Mouse (Mus musculus) gastrocnemius, adult 8-10 months (tissue): ENCODE results near the gene Sirt2. TPM values are rescaled to one million over a fixed set of nuclear protein-coding genes. Genes with fewer than 3 reads are reported as not detected.
A peak's percentile ranks its signal among the peaks of the same experiment; 100 is the strongest.

Source experiments
- DNase-seq, 2 experiments: peaks; one replicate each; pipeline ENCODE4 v3.0.0; 2022; ENCODE audit warnings: low spot score in 2 of 2
- total RNA-seq, 4 experiments: library from RNA; stranded (reverse); gene quantifications; 2 replicates each; pipeline ENCODE4 v1.2.4; 2022

Gene Sirt2
- total RNA-seq = 100 to 1,000 TPM in 1 of 4 experiments, 10 to 100 TPM in 3; 94.9 to 105 (median 96.4) TPM

DNA sequence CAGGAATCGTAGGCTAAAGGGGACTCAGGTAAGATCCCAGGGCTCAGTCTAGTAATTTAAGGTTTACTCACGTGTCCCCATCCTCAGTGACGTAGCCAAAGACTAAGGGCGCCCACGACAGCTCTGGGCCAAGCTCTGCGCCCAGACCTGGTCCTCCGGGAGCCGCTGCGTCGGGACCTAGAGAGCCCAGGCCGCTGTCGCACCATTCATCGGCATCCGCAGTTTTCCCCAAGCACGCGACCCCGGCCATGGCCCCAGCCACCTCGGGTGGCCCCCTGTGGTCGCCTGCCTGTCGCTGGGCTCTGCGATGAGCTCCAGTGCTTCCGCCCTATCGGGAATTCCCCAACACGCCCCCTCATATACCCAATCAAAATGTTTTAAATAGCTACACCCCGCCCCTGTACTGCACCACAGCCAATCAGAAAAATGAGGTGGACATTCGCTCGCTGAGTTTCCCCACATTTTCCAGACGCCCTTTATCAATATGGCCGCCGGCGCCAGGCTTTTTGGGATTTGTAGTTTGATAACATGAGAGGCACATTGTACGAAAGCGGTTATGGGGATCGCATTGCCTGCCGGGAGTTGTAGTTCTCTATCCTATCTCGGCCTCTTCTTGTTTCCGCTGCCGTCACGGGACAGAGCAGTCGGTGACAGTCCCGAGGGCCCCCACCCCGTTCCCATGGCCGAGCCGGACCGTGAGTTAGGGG is at the start of gene Sirt2:
Sirt2 (plus strand) TSS at position 563 of the 707 bp plus-strand sequence.
- peak; percentile 98 to 99 for DNase-seq

GRCm38 (mm10) chr7:28717726-28718125 is 48.8 kb upstream of the Sirt2 start:
- no peak for DNase-seq

GRCm38 (mm10) chr7:28719159-28719558 is 47.4 kb upstream of the Sirt2 start:
- DNase-seq = no peak

- DNase-seq = no peak
These were observed 46.9 kb upstream of the Sirt2 start for GRCm38 (mm10) chr7:28719650-28720049.

DNA sequence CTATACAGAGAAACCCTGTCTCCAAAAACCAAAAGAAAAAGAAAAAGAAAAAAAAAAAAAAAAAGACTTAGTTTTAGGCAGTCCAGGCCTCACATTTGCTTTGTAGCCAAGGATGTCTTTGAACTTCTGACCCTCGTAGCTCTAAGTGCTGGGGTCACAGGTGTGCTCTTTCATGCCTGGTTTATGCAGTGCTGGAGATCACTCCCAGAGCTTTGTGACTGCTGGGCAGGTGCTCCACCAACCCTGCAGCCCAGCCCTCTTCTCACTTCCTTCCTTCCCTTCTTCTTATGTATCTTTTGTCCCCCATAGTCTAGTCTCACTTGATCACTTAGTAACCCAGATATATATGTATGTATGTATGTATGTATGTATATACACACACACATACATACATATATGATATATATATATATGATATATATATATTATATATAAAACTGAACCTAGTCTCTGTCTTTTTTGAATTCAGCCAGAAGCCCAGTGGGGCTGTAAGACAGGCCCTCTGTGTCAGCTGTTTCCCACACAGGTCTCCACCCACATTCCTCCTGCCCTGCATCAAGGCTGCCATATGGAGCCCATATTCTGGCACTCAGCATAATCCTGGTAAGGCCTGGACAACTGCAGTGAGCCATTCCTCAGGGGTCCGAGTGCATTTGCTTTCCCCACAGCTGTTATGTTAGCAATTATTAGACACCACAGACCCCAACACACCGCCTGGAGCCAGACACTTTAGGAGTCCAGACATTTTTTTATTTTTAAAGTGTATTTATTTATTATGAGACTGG is 45.6 kb upstream of the Sirt2 start:
- DNase-seq = no peak

- no peak for DNase-seq
These were observed 44.5 kb upstream of the Sirt2 start for GRCm38 (mm10) chr7:28722079-28722478.

DNA sequence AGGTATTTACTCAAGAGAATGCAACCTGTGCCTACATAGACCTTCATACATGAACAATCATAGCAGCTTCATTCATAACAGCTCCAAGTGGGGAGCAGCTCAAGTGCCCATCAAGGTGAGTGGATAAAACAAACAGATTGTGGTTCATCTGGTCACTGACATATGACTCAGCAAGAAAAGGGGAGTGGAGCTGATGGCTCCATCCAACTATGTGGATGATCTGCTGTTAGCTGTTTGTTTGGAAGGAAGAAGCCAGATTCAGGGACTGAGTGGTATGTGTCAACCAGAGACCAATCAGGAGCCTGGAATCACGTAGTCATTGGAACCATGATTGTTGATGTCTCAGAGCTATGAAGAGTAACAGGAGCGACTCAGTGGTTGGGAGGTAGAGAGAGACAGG is 41.9 kb upstream of the Sirt2 start:
- no peak for DNase-seq

DNA sequence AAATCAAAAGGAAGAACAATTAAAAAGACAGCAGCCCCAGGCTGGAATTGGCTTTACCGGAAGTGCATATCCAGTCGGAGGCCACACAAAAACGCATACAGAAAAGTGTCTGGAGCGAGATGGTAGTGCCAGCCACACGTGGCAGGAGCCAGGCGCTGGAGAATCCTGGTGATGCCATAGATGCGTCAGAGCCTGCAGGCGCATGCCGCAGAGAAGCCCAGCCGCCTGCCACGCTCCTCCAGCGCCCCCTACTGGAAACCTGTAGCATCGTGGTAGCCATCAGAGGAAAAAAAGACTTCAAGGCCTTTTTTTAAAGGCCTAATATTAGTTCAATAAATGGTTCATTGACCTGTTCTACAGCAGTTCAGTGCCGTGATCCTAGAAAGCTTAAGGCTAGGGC is 39.9 kb upstream of the Sirt2 start:
- DNase-seq = peak; percentile 35 to 59

GRCm38 (mm10) chr7:28727649-28728340 is 38.7 kb upstream of the Sirt2 start:
- peak; percentile 14 to 35 for DNase-seq

DNA sequence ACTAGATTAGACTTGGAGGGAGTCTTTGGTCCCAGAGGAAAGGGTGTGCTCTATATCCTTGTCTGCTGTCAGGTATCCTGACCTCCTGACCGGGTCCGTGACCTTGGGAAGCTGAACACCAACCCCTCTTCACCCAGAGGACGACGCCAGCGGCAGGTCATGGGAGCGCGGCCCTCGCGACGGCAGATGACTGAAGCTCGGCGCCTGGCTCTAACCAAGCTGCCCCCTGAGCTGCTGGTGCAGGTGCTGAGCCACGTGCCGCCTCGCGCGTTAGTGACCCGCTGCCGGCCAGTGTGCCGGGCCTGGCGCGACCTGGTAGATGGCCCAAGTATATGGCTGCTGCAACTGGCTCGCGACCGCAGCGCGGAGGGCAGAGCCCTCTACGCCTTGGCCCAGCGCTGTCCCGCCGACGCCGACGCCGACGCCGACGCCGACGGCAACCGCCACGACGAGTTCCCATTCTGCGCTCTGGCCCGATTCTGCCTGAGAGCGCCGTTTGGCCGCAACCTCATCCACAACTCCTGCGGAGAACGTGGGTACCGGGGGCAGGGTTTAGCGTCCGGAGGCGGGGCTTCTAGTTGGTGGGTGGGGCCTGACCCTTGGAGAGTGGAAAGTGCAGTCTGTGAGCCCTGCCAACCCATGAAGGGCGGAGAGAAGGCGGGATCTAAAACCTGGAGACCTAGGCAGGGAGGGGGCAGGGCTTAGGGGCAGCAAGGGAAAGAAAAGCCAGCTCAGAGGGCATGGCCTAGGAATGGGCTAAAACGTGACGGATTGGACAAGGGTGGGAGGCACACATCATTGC is 34.0 kb upstream of the Sirt2 start:
- DNase-seq = peak; percentile 16 to 37

GRCm38 (mm10) chr7:28733211-28733610 is 33.3 kb upstream of the Sirt2 start:
- DNase-seq = no peak

DNA sequence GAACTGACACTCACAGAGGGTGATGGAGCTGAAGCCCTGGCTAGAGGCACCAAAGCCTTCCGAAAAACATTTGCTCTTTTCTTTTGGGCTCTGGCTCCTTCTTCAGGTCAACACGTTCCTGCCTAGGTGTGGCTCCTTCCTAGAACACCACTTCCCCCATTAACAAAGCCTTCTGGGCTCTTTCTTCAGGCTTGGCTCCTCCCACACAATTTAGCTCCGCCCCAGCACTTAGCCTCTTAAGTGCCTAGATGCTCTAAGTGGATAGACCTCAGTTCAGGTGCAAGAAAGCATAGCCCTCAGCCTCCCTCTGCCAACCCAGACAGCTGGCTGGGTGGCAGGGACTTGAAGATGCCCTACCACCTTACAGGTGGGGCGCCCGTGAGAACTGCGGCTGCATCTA is 30.8 kb upstream of the Sirt2 start:
- DNase-seq = no peak

- no peak for DNase-seq
These were observed 26.7 kb upstream of the Sirt2 start for GRCm38 (mm10) chr7:28739829-28740228.

DNA sequence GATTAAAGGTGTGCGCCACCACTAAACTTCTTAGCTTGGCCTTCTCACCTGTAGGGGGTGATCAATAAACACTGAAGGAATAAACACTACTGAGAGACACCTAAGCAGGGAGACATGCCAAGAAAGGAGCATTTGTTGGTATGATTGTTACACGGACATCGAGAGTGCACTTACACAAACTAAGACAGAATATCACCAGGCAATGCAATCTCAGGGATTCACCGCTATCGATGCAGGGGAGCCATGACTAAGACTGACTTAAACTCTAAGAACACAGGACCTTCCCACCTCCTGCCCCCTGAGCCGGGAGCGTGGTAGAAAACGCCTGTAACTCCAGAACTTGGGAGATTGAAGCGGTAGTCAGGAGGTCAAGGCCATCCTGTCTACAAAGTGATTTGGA is 25.6 kb upstream of the Sirt2 start:
- no peak for DNase-seq

- no peak for DNase-seq
These were observed 25.2 kb upstream of the Sirt2 start for GRCm38 (mm10) chr7:28741368-28741708.

- DNase-seq = peak; percentile 93 to 94
These were observed 24.7 kb upstream of the Sirt2 start, which contains the start of the genes Mrps12 and Sars2 for GRCm38 (mm10) chr7:28741709-28742438. Gene Mrps12, minus strand, starts transcription at chr7:28741820. Gene Sars2, plus strand, starts transcription at chr7:28741992.

DNA sequence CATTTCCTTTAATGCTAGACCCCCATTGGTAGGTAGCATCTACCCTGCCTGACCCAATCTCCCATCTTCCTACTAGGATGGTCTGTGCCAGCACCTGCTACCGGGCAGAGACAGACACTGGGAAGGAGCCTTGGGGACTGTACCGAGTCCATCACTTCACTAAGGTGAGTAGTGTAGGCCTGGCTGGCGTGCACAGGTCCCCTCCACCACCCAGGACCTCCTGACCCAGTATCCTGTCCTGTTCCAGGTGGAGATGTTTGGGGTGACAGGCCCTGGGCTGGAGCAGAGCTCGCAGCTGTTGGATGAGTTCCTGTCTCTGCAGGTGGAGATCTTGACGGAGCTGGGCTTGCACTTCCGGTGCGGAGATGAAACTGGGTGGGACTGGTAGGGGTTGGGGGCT is 16.6 kb upstream of the Sirt2 start:
- DNase-seq = no peak

- no peak for DNase-seq
These were observed 10.5 kb upstream of the Sirt2 start, which contains the start of gene Ccer2 for GRCm38 (mm10) chr7:28756079-28756478. Gene Ccer2, plus strand, starts transcription at chr7:28756174.

GRCm38 (mm10) chr7:28758623-28759022 is 7.9 kb upstream of the Sirt2 start:
- DNase-seq = no peak

DNA sequence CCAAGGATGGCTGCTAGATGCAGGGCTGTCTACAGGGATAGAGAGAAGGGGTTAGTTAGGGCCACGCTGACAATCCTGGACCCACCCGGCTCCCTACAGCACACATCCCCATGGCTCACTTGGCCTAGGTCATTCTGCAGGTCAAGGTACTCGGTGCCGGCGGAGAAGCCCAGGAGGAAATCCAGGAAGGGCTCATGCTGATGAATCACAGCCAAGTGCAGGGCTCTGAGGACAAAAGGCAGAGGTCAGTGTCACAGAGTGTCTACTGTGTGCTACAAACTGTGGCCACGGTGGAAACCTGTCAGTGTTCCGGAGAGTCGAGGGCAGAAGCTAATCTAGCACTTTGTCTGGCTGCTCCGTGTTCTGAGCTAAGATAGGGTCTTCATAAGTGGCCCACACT is 4.6 kb upstream of the Sirt2 start:
- DNase-seq = no peak

DNA sequence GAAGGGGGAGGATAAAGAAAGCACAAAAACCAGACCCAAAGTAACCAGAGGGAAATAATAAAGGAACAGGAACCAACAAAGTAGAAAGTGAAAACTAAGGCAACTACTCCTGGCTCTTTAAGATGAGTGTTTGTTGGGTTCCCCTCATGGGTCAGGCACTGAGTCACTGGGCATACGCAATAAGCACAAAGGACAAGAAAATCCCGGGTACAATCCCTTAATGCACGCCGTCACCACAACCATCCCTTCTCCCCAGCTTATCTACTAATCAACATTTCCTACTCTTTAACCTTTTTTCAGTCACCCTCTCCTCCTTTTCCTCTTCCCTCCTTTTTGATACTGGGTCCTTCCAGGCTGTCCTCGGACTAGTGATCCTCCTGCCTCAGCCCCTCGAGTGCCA is 1.3 kb upstream of the Sirt2 start:
- DNase-seq = no peak
